Mouse (Mus musculus) cortical plate, adult 2 months (tissue): ENCODE measurements around the gene Mgmt. TPM values are rescaled to one million over a fixed set of nuclear protein-coding genes. Genes with fewer than 3 reads are reported as not detected.

ENCODE experiments used
- H3K27ac ChIP-seq: fragments of 200-500 bp; 2 replicates; pipeline ENCODE4 v1.5.1; 2012; ENCODE audit warnings: low read length, control low read depth, inconsistent platforms; ENCODE audit not compliant: insufficient read depth
- H3K4me1 ChIP-seq: fragments of 200-500 bp; 2 replicates; pipeline ENCODE4 v1.6.1; 2011; ENCODE audit warnings: low read length; ENCODE audit not compliant: control insufficient read depth, insufficient read depth
- H3K4me3 ChIP-seq: fragments of 200-500 bp; 2 replicates; pipeline ENCODE4 v1.5.1; 2011; ENCODE audit warnings: mild to moderate bottlenecking, low read length, control low read depth; ENCODE audit not compliant: insufficient read depth
- CTCF ChIP-seq: fragments of 200-500 bp; IDR thresholded peaks from 2 replicates; pipeline ENCODE4 v1.5.1; 2011; ENCODE audit warnings: mild to moderate bottlenecking, control low read depth, low read length; ENCODE audit not compliant: insufficient read depth; ENCODE audit errors: extremely low read depth
- POLR2A ChIP-seq: fragments of 200-500 bp; IDR thresholded peaks from 2 replicates; pipeline ENCODE4 v1.6.1; 2011; ENCODE audit warnings: mild to moderate bottlenecking, low read length, control low read depth; ENCODE audit not compliant: insufficient read depth; ENCODE audit errors: extremely low read depth
- polyA plus RNA-seq: library from polyadenylated mRNA; depleted of rRNA; stranded (reverse); fragments of >200 nt; gene quantifications from 2 replicates; pipeline ENCODE4 v1.2.3, GENCODE M21; 2012; rRNA removed

Mgmt gene
- 0.78 and 0.84 TPM in 2 replicates for polyA plus RNA-seq

GRCm38 (mm10) chr7:136894106-136894986, at the start of gene Mgmt:
Mgmt (plus strand) TSS chr7:136894614.
- TF ChIP-seq CTCF (no peak), POLR2A (no peak)
- Histone ChIP-seq H3K27ac (no peak within 1 kb of the TSS), H3K4me1 (no peaks in the 10 kb centered on the region)

DNA sequence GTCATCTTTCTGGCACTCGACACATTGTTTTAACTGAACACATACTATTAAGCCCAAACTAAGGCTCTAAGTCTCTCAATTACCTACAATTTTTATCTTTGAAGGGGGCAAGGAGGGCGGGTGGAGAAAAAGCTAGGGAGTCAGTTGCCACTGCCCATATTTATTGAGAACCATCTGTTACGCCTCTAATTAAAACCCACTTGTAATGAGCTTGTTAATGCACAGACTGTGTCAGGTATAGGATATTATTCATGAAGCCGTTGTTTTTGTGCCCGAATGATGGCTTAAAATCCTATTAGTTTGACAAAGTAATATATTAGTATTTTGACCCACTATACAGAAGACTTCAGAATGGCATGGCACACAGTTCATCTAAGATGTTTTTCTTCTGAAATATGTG, 49.6 kb upstream of the Mgmt start:
- Histone ChIP-seq H3K4me3 (no peak overlapping the region), H3K4me1 (no peaks in the 10 kb centered on the region), H3K27ac (no peak overlapping the region)
- TF ChIP-seq POLR2A (no peak), CTCF (no peak)

More at GRCm38 (mm10) chr7:136894106-136894986, at the start of gene Mgmt:
- peak within 1 kb of the TSS; percentile 23 for H3K4me3 ChIP-seq

- H3K4me3 ChIP-seq = no peak overlapping the region
- no peak for TF ChIP-seq POLR2A
- TF ChIP-seq CTCF = no peak
- no peak overlapping the region for H3K27ac ChIP-seq
- H3K4me1 ChIP-seq = no peaks in the 10 kb centered on the region
Observed at GRCm38 (mm10) chr7:136845321-136845720, 49.1 kb upstream of the Mgmt start.

DNA sequence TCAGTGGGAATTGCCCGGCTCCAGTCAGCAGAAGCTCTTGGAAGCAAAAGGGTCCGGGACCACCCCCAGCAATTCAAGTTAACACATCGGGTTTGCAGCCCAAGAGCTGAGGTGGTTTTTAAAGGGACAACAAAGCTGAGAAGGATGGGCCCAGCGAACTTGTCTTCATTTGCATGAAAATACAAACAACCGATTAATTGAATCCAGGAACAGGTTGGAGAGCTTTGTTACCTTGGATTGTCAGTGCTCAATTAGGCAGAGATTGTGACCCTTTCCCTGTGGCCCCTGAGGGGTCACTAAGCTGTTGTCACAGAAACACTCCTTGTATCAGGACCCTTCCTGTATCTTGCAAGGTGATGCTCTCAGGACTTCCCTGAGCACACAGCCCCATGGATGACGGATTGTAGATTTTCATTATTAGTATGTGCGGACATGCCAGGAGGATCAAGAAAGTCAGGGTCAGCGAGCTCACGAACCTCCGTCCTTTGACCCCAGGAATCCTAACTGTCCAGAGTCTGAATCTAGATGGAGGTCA, 48.3 kb upstream of the Mgmt start:
- no peak for TF ChIP-seq CTCF
- no peak for TF ChIP-seq POLR2A
- Histone ChIP-seq H3K27ac (no peak overlapping the region), H3K4me3 (no peak overlapping the region), H3K4me1 (no peaks in the 10 kb centered on the region)

DNA sequence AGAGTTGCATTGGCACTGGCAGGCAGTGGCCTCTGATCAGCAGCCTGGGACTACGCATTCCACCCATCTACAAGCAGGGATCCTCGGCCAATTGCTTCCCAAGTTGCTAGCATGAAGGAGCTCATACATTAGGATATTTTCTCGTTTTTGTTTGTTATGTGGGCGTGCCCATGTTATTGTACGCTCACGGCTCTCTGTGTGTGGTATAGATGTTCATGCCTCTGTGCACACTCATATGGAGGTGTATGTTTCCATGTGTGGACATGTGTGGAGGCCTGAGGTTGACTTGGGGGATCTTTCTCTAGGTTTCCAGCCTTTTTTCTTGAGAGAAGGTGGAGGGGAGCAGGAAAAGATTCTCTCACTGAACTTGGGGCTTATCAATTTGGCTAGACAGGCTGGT, 46.8 kb upstream of the Mgmt start:
- no peaks in the 10 kb centered on the region for H3K4me1 ChIP-seq
- no peak for TF ChIP-seq CTCF
- H3K27ac ChIP-seq = no peak overlapping the region
- H3K4me3 ChIP-seq = no peak overlapping the region

DNA sequence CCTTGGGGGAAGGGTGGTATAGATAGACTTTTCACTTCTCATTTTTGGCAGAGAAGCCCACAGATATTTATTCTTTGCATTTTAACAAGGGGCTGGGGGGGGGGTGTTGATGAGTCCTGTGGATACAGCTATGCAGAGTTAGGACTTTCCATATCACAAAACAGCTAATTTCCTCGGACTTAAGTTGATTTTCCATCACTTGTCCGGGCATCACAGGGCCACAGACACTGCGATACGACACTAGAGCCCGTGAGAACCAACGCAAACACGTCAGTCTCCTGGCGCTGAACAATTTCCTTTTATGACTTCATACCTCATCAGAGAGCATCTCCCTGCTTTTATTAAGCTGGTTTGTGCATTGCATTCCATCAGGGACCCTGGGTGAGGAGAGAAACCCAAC, 45.7 kb upstream of the Mgmt start:
- H3K4me1 ChIP-seq = no peaks in the 10 kb centered on the region
- H3K4me3 ChIP-seq = no peak overlapping the region
- TF ChIP-seq CTCF (no peak), POLR2A (no peak)
- no peak overlapping the region for H3K27ac ChIP-seq

GRCm38 (mm10) chr7:136849811-136850210, 44.6 kb upstream of the Mgmt start:
- TF ChIP-seq CTCF (no peak), POLR2A (no peak)
- Histone ChIP-seq H3K4me1 (no peaks in the 10 kb centered on the region), H3K27ac (no peak overlapping the region), H3K4me3 (no peak overlapping the region)

DNA sequence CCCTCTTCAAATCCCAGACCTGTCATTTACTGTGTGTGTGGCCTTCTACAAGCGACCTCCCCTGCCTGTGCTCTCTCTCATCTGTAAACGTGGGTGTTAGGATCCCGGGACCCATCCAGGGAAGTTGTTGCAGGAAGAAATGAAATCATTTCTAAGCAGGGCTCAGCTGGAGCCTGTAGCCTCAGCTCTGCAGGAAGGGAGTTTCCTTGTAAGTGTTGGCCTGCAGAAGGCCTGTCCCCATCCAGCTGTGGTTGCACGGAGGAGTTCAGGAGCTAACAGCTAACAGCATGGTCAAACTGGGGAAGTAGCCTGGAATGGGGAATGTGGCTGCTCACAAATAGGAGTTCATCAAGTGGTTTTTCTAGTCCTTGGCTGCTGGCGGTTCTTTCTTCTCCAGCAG, 44.1 kb upstream of the Mgmt start:
- H3K4me1 ChIP-seq = no peaks in the 10 kb centered on the region
- no peak overlapping the region for H3K4me3 ChIP-seq
- no peak for TF ChIP-seq CTCF
- TF ChIP-seq POLR2A = no peak
- no peak overlapping the region for H3K27ac ChIP-seq

GRCm38 (mm10) chr7:136851946-136852345, 42.5 kb upstream of the Mgmt start:
- TF ChIP-seq POLR2A = no peak
- TF ChIP-seq CTCF = no peak
- H3K27ac ChIP-seq = no peak overlapping the region
- H3K4me3 ChIP-seq = no peak overlapping the region
- no peaks in the 10 kb centered on the region for H3K4me1 ChIP-seq

GRCm38 (mm10) chr7:136852721-136853120, 41.7 kb upstream of the Mgmt start:
- Histone ChIP-seq H3K4me3 (no peak overlapping the region), H3K27ac (no peak overlapping the region), H3K4me1 (no peaks in the 10 kb centered on the region)
- no peak for TF ChIP-seq POLR2A
- no peak for TF ChIP-seq CTCF
